Mouse (Mus musculus) gastrocnemius, adult 2 months (tissue): ENCODE data around the gene Noxo1. TPM values are rescaled to one million over a fixed set of nuclear protein-coding genes. Genes with fewer than 3 reads are reported as not detected.

Experiments used
- DNase-seq: peaks from one replicate; pipeline ENCODE4 v3.0.0; 2022
- H3K27ac ChIP-seq: fragments of 200-600 bp; 2 replicates; pipeline ENCODE4 v1.8.1; 2022; ENCODE audit warnings: mild to moderate bottlenecking
- H3K4me3 ChIP-seq: fragments of 200-600 bp; 2 replicates; pipeline ENCODE4 v1.8.1; 2022; ENCODE audit warnings: mild to moderate bottlenecking, moderate library complexity
- CTCF ChIP-seq: fragments of 200-600 bp; IDR thresholded peaks from 2 replicates; pipeline ENCODE4 v1.8.1; 2022; ENCODE audit warnings: antibody characterized with exemption, mild to moderate bottlenecking, moderate library complexity
- intact Hi-C: fragments of 180-260 bp; cut with DNase I; formaldehyde crosslinking; loops from one replicate; pipeline ENCODE4 v1.15.1; 2025
- total RNA-seq, 2 experiments: library from RNA; stranded (reverse); gene quantifications; 2 replicates each; pipeline ENCODE4 v1.2.3; 2021

Gene Noxo1
- total RNA-seq, 2 experiments from 2014 or later: 0.56 to 0.74 TPM

- H3K4me3 ChIP-seq: peak overlapping the region; percentile 78
- peak overlapping the region; percentile 98 for H3K27ac ChIP-seq
- intact Hi-C loops: no loop called here
- no peak for TF ChIP-seq CTCF
- DNase-seq: peak; percentile 72
These were observed 32.1 kb downstream of the Noxo1 start for GRCm38 (mm10) chr17:24728184-24728583.

- H3K4me3 ChIP-seq: peak overlapping the region; percentile 78
- DNase-seq: peak; percentile 81
- TF ChIP-seq CTCF: no peak
- intact Hi-C loops: no loop called here
- peak overlapping the region; percentile 98 for H3K27ac ChIP-seq
These were observed 33.0 kb downstream of the Noxo1 start for GRCm38 (mm10) chr17:24729067-24729466.

GRCm38 (mm10) chr17:24730787-24731186 is 34.8 kb downstream of the Noxo1 start:
- DNase-seq: no peak
- no peak for TF ChIP-seq CTCF
- H3K27ac ChIP-seq: peak overlapping the region; percentile 98
- intact Hi-C loops: no loop called here
- peak overlapping the region; percentile 78 for H3K4me3 ChIP-seq

- peak; percentile 91 for DNase-seq
- peak overlapping the region; percentile 78 for H3K4me3 ChIP-seq
- TF ChIP-seq CTCF: no peak
- peak overlapping the region; percentile 98 for H3K27ac ChIP-seq
- intact Hi-C loops: no loop called here
These were observed 36.4 kb downstream of the Noxo1 start for GRCm38 (mm10) chr17:24732233-24732935.

- intact Hi-C loops: no loop called here
- DNase-seq: peak; percentile 64
- TF ChIP-seq CTCF: no peak
- H3K4me3 ChIP-seq: peak overlapping the region; percentile 39
- H3K27ac ChIP-seq: peak overlapping the region; percentile 98
These were observed 37.5 kb downstream of the Noxo1 start for GRCm38 (mm10) chr17:24733434-24734050.

GRCm38 (mm10) chr17:24734513-24734912 is 38.5 kb downstream of the Noxo1 start:
- DNase-seq: no peak
- TF ChIP-seq CTCF: peak; percentile 24
- intact Hi-C loops: no loop called here
- H3K4me3 ChIP-seq: peak overlapping the region; percentile 39; the same call in 1 of the 2 replicates
- peak overlapping the region; percentile 98 for H3K27ac ChIP-seq

- DNase-seq: no peak
- intact Hi-C loops: no loop called here
- no peak for TF ChIP-seq CTCF
- H3K4me3 ChIP-seq: peak overlapping the region; percentile 89
- H3K27ac ChIP-seq: peak overlapping the region; percentile 98
These were observed 39.4 kb downstream of the Noxo1 start for GRCm38 (mm10) chr17:24735446-24735845.

- TF ChIP-seq CTCF: no peak
- peak within 1 kb of the TSS; percentile 98 for H3K27ac ChIP-seq
- peak; percentile 98 for DNase-seq
- intact Hi-C loops: no loop called here
- H3K4me3 ChIP-seq: peak within 1 kb of the TSS; percentile 89
These were observed 40.5 kb downstream of the Noxo1 start, which contains the start of gene Msrb1 for GRCm38 (mm10) chr17:24736330-24737051. Gene Msrb1, plus strand, starts transcription at chr17:24736642.

GRCm38 (mm10) chr17:24737135-24737810 is 41.2 kb downstream of the Noxo1 start:
- peak overlapping the region; percentile 89 for H3K4me3 ChIP-seq
- intact Hi-C loops: no loop called here
- peak overlapping the region; percentile 98 for H3K27ac ChIP-seq
- no peak for TF ChIP-seq CTCF
- DNase-seq: no peak

GRCm38 (mm10) chr17:24738238-24738637 is 42.2 kb downstream of the Noxo1 start:
- no peak for DNase-seq

GRCm38 (mm10) chr17:24739926-24740325 is 43.9 kb downstream of the Noxo1 start:
- Histone ChIP-seq H3K27ac (no peak overlapping the region), H3K4me3 (no peak overlapping the region)
- TF ChIP-seq CTCF: no peak
- DNase-seq: no peak
- intact Hi-C loops: loop anchor here (10.0 kb wide), 1 partner anchor 105 kb away; the partner anchor contains the start of gene Hagh

More at GRCm38 (mm10) chr17:24738238-24738637, 42.2 kb downstream of the Noxo1 start:
- TF ChIP-seq CTCF: no peak
- Histone ChIP-seq H3K27ac (peak overlapping the region; percentile 98), H3K4me3 (peak overlapping the region; percentile 89)
- intact Hi-C loops: no loop called here

GRCm38 (mm10) chr17:24742307-24742706 is 46.3 kb downstream of the Noxo1 start:
- TF ChIP-seq CTCF: no peak
- Histone ChIP-seq H3K4me3 (no peak overlapping the region), H3K27ac (peak overlapping the region; percentile 50)
- peak; percentile 43 for DNase-seq
- intact Hi-C loops: loop anchor here (10.0 kb wide), 1 partner anchor 102 kb away; the partner anchor contains the start of gene Hagh
